Mouse (Mus musculus): ENCODE measurements around the gene Tent4b. TPM values are rescaled to one million over a fixed set of nuclear protein-coding genes. Genes with fewer than 3 reads are reported as not detected.

Tent4b gene
- polyA plus RNA-seq, 1 experiment from 2014 or later: 9.1 TPM

Other genes with a start within 250 kb of the Tent4b start
- gene Zfp423, start 239.6 kb upstream of the Tent4b start, polyA plus RNA-seq (2015; fragmentation: Nextera tagmentation; extraction: Ambion mirVana): 30.5 and 33.3 TPM in 2 replicates
- gene Cnep1r1, start 80.4 kb upstream of the Tent4b start, polyA plus RNA-seq (2015; fragmentation: Nextera tagmentation; extraction: Ambion mirVana): 67.9 and 72.4 TPM in 2 replicates
- gene Heatr3, start 61.4 kb upstream of the Tent4b start, polyA plus RNA-seq (2015; fragmentation: Nextera tagmentation; extraction: Ambion mirVana): 55.8 and 56.4 TPM in 2 replicates
- 6.6 and 7.3 TPM in 2 replicates for gene Adcy7, start 73.2 kb downstream of the Tent4b start, polyA plus RNA-seq (2015; fragmentation: Nextera tagmentation; extraction: Ambion mirVana)
- 77.2 and 85.2 TPM in 2 replicates for gene Brd7, start 163.0 kb downstream of the Tent4b start, polyA plus RNA-seq (2015; fragmentation: Nextera tagmentation; extraction: Ambion mirVana)

Measured in embryonic facial prominence, embryonic 13.5 days (tissue).